Mouse (Mus musculus): ENCODE measurements around the gene Trpc5. TPM values are rescaled to one million over a fixed set of nuclear protein-coding genes. Genes with fewer than 3 reads are reported as not detected.

Trpc5 gene
- total and polyA plus RNA-seq, 3 experiments: 0.03 TPM; not detected in 2

GRCm38 (mm10) chrX:144403526-144403925 lies 284.5 kb downstream of the Trpc5 start:
- Histone ChIP-seq H3K27ac (ENCODE audit: control insufficient read depth, low read depth, low read length) (no peak overlapping the region), H3K4me3 (ENCODE audit: control insufficient read depth in 1 of 2, insufficient read depth in 1 of 2, low read depth in 2 of 2, low read length in 2 of 2) (peak overlapping the region; percentile 30 to 48; a peak in 2 of 4 replicates), H3K9ac (ENCODE audit: control insufficient read depth, low read depth, low read length, poor library complexity, severe bottlenecking) (no peak overlapping the region), H3K9me3 (replicated peaks; ENCODE audit: insufficient read depth, low read length) (no peaks in the 10 kb centered on the region), H3K36me3 (ENCODE audit: control insufficient read depth in 1 of 2, insufficient read depth in 2 of 2, low read length in 2 of 2) (no peaks in the 10 kb centered on the region), H3K27me3 (ENCODE audit: control insufficient read depth in 1 of 2, insufficient read depth in 2 of 2, low read length in 2 of 2) (no peaks in the 10 kb centered on the region), H3K79me2 (ENCODE audit: control insufficient read depth, insufficient read depth, low read length, poor library complexity) (no peaks in the 10 kb centered on the region), H3K4me1 (ENCODE audit: control insufficient read depth in 1 of 2, insufficient read depth in 2 of 2, low read length in 2 of 2) (peaks cover 0 to 2% of the 10 kb centered on the region in 2 experiments; a peak in 1 of 4 replicates)
- TF ChIP-seq ETS1 (IDR thresholded peaks at IDR 0.05; ENCODE audit: low read depth, low read length) (no peak), TCF12 (IDR thresholded peaks at IDR 0.05; ENCODE audit: low read depth, low read length) (no peak), CHD1 (IDR thresholded peaks at IDR 0.05; ENCODE audit: low read depth, low read length) (no peak), ELF1 (IDR thresholded peaks at IDR 0.05; ENCODE audit: low read depth, low read length) (no peak), RAD21 (IDR thresholded peaks at IDR 0.05; ENCODE audit: low read depth, low read length) (peak; percentile 79), NELFE (IDR thresholded peaks at IDR 0.05; ENCODE audit: low read depth, low read length) (no peak), TAL1 (IDR thresholded peaks at IDR 0.05; ENCODE audit: low read length) (no peak), ZKSCAN1 (IDR thresholded peaks at IDR 0.05; ENCODE audit: low read depth, low read length) (no peak), TBP (IDR thresholded peaks at IDR 0.05; ENCODE audit: low read depth, low read length) (no peak), MAFK (IDR thresholded peaks at IDR 0.05; ENCODE audit: borderline replicate concordance, low read depth, low read length) (no peak), EP300 (IDR thresholded peaks at IDR 0.05; ENCODE audit: low read depth in 1 of 2, low read length in 2 of 2) (no peak), KAT2A (conservative IDR thresholded peaks at IDR 0.05; ENCODE audit: low read depth, low read length) (no peak), MYB (IDR thresholded peaks at IDR 0.05; ENCODE audit: low read depth, low read length) (no peak), E2F4 (IDR thresholded peaks at IDR 0.05; ENCODE audit: borderline replicate concordance, low read depth, low read length) (no peak), SIN3A (IDR thresholded peaks at IDR 0.05; ENCODE audit: low read length) (no peak), POLR2A (IDR thresholded peaks at IDR 0.05; ENCODE audit: control insufficient read depth in 1 of 2, insufficient read depth in 1 of 2, low read depth in 1 of 2, low read length in 2 of 2, poor library complexity in 1 of 2) (no peak), USF1 (IDR thresholded peaks at IDR 0.05; ENCODE audit: low read depth, low read length) (no peak), UBTF (IDR thresholded peaks at IDR 0.05; ENCODE audit: borderline replicate concordance, insufficient read depth, low read depth, low read length) (no peak), CTCF (IDR thresholded peaks at IDR 0.05 in 2 of 3, conservative IDR thresholded peaks at IDR 0.05 in 1 of 3; ENCODE audit: control insufficient read depth in 1 of 3, insufficient read depth in 1 of 3, low read depth in 2 of 3, low read length in 3 of 3, poor library complexity in 1 of 3, severe bottlenecking in 1 of 3) (peak; percentile 81 to 88 (median 85)), MXI1 (IDR thresholded peaks at IDR 0.05; ENCODE audit: low read depth, low read length) (no peak), SMC3 (IDR thresholded peaks at IDR 0.05; ENCODE audit: low read depth, low read length) (peak; percentile 90), CHD2 (IDR thresholded peaks at IDR 0.05; ENCODE audit: low read length) (no peak), ZC3H11A (IDR thresholded peaks at IDR 0.05; ENCODE audit: low read depth, low read length) (peak; percentile 67), RCOR1 (IDR thresholded peaks at IDR 0.05; ENCODE audit: low read depth, low read length) (no peak), NRF1 (IDR thresholded peaks at IDR 0.05; ENCODE audit: insufficient read depth, low read depth, low read length, poor library complexity, severe bottlenecking) (no peak), ZMIZ1 (IDR thresholded peaks at IDR 0.05; ENCODE audit: low read depth, low read length) (no peak)
- peak; percentile 76 for DNase-seq (ENCODE audit: low read depth, low spot score)

Measured in MEL (cell line).